Mouse (Mus musculus): ENCODE measurements around the gene Il15ra.

Gene Il15ra

DNA sequence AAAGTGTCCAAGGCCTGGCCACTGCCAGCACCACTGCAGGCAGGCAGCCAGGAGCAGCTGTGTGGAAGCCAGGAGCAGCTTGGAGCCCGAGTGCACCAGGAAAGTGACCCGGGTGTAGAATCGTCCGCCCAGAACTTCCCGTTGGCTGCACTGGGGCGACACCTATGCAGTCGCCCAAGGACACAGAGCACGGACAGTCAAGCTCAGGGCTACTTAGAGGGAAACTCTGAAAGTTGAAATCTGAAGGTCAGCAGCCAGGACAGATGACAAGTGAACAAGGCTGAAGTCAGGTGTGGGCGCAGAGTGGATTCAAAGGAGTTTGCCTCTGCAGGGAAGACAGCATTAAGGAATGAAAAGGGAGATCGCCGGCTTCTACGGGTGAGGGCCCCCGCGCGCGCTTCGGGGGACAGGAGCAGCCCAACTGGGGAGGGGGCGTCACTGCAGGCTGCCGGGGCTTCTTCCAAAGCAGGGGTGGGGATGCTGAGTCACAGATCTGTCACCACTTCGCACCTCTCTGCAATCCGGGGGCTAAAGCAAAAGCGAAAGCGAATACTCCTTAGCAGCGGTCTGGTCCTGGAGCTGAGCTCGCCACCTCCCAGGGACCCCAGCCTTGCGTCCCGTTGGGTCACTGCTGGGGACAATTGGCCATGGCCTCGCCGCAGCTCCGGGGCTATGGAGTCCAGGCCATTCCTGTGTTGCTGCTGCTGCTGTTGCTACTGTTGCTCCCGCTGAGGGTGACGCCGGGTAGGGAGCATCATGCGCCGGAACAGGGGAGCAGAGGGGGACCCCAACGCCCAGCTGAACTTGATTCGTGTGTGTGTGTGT, at the start of gene Il15ra:
Gene Il15ra, plus strand, starts transcription at position 90 of the 825 bp plus-strand sequence.
- in situ Hi-C loops (cut with MboI, MseI), result loop anchor here (10.0 kb wide), 1 partner anchor 1569 kb away; the partner anchor contains the start of gene Rsu1

DNA sequence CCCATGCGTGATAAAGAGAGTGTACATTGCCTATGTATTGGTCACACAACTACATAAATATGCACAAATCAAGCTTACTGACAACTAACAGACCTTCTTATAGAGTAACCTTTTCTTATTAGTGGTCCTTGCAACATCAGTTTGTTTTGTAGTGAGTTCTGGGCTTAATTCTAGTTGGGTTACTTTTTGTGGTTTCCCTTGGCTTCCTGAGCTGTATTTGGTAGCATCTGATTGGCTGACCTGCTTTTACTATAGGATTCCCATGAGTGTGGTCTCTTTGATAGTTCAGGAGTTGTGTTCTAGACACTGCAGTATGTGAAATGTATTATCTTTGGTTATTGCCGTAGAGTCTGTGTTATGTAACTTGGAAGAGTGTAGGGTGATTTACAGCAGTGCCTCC, 47.5 kb upstream of the Il15ra start:
- in situ Hi-C loops (cut with MboI, MseI), result no loop called here

DNA sequence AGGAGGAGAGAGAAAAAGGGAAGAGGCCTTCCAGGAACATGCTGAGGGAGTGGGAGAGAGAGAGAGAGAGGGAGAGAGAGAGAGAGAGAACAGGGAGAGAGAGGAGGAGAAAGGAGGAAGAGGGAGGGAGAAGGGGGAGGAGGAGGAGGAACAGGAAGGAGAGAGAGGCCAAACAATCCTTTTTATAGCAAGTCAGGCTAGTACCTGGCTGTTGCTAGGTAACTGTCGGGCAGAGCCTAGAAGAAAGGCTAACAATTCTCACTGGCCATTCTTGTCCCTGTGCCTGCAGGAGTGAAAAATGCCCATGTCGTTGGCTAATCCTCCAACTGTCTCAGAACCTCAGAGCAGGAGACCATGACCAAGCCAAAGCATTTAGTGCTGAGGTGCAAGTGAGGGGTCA, 45.8 kb upstream of the Il15ra start:
- in situ Hi-C loops (cut with MboI, MseI), result no loop called here

DNA sequence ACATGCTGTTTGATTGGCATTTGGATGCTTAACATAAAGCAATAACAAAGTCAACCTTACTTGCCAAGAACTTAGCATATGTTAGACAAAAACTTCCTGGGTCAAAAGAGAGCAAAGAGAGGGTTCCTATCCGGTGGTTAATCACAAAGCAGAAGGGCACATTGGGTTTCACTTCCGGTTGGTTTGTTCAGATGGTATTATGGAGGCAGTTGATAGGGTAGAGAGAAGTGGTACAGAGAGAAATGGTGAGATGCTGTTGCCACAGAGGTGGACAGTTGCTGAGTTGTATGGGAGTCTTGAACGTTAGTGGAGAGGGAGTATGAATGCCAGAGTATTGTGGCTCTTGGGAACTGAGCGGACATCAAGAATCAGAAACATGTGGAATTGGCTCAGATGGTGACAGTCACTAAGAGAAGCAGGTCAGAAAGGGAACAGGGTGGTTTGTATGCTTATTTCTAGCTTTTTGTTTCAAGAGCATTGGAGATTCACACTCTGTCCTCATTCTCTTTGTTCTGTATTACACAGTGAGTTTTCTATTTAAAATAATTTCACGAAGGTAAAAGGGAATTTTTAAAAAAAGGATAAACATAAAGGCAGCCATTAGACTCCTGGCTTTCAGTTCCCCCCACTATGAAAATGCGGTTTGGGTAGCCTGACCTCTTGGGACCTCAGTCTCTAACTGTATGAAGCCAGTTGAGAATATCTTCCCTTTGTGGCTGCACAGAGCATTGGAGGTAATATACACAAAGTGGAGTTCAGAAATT, 42.8 kb upstream of the Il15ra start:
- in situ Hi-C loops (cut with MboI, MseI), result no loop called here

DNA sequence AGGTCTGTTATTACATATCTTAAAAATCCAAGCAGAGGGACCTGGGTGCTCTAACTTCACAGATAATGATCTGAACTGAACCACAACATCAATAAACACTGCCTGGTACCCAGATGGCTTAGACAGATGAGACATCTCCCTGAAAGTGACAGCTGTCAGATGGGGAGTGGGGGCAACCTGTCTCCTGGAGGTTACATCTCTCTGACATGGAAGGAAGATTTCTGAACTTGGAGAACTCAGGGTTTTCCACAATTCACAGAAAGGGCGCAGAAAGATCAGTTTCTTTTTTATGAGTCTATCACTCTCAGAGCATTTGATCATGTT, 42.2 kb upstream of the Il15ra start:
- in situ Hi-C loops (cut with MboI, MseI), result no loop called here

DNA sequence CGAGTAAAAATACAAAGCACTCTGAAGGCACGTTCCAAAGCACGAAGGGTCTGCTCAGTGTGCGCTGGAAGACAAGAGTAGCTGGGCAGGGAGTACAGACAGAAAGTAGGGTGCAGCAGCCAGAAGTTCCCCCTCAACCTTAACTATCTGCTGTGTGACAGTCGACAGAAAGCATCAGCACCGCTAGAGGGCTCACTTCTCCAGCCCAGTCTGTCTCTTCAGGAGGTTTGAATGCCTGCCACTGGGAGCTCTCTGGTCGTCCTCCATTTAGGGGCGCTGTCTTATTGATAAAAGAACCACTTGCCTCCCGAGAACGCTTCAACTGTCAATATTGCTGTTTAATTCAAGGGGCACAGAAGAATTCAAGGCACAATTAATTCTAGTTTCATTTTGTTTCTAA, 41.1 kb upstream of the Il15ra start:
- in situ Hi-C loops (cut with MboI, MseI), result no loop called here

DNA sequence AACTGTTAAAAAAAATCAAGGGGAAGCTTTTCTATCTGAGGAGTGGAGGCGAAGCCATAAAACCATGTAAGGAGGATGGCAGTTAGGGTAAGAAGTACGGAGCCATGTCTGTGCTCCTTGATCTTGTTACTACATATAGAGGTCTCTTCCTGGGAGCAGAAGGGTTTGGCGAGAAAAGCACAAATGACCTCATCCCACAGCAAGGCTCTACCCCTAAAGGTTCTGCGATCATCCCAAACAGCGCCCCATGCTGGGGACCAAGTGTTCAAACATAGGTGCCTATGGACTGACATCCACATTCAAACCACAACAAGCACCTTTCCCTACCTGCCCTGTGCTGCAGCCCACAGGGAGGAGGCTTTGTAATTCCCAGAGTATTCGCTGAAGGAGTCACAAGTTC, 40.7 kb upstream of the Il15ra start:
- in situ Hi-C loops (cut with MboI, MseI), result no loop called here

DNA sequence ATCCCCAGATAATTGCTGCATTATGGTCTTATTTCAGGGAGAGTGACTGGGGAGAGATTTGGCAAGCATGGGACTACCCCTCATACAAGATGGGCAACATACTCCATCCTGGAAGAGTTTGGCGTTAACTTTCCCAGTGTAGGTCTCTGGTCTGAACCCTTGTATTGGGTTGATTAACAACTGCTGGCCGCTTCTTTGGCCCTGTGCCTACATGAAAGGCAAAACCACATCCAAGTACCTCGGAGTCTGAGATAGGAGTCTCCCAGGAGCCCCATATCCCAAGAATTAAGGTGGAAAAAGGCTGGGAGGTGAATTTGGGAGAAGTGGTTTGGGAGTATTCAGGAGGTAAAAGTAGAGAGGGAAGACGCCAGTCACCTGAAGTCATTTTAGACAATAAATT, 40.3 kb upstream of the Il15ra start:
- in situ Hi-C loops (cut with MboI, MseI), result no loop called here

DNA sequence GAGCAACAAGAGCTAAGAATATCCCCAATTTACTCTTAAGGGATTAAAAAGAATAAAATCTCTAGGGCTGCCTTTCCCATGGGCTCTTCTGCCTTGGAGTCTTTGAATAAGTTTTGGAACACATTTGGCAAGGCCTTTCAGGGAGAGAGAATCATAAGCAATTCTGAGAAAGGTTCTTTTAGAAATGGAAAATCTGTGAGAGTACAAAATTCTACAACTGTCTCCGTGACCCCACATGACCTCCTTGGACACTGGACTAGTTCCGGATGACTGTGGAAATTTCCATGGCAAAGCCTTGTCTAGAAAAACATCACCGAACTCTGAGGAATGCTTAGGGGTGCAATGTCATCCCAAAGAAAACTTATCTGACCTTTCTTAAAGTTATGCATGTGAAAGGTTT, 39.8 kb upstream of the Il15ra start:
- in situ Hi-C loops (cut with MboI, MseI), result no loop called here

DNA sequence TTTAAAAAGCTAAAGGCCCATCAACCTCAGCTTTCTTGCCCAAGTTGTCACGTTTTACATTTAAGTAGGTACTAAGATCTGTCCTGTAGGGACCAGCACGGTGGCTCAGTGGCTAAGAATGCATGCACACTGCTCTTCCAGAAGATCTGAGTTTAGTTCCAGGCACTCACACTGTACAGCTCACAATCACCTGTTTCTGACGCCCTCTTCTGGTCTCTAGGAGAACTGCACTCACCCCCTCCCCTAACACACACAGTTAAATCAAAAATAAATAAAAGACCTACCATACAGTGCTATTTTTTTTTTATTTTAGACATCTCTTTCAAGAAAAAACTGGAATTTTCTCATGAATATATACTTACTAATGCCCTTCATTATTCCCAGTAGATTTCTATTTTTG, 32.9 kb upstream of the Il15ra start:
- in situ Hi-C loops (cut with MboI, MseI), result no loop called here

DNA sequence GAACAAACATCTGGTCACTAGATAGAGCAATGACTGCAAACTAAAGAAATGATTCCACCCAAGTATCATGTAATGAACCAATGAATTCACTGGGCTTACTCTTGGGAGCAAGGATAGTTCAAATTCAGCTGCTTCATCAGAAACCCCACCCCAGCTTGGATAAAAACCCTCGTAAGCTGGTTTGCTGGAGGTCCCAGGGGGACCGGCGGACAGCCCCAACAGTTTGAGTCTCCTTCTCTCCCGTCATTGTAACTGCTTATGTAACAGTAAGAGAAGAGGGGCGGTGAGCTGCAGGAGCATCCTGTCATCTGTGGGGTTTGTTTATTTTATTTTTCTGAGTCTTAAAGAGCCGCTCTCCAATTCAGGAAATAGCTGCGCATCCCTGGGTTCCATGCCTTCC, 25.5 kb upstream of the Il15ra start:
- in situ Hi-C loops (cut with MboI, MseI), result loop anchor here (5.0 kb wide), 1 partner anchor 77 kb away; the partner anchor contains the start of gene Rbm17

DNA sequence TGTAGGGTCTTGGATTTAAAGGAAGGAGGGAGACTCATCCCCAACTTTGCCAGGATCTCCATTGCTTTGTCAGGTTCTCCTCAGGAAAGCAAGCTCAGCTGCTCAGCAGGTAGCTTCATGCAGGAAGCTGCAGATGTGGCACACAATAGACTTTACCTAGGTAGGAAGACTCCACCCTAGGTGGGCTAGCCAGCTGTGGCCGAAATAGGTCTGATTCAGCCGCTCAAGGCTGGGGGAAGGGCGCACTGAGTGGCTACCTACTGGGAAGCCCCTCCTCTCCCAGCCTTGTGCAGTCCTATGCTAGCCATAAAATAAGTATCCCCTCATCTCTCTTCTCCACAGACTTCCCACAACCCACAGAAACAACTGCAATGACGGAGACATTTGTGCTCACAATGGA, 22.4 kb upstream of the Il15ra start:
- in situ Hi-C loops (cut with MboI, MseI), result loop anchor here (5.0 kb wide), 1 partner anchor 80 kb away; the partner anchor contains the start of gene Rbm17

DNA sequence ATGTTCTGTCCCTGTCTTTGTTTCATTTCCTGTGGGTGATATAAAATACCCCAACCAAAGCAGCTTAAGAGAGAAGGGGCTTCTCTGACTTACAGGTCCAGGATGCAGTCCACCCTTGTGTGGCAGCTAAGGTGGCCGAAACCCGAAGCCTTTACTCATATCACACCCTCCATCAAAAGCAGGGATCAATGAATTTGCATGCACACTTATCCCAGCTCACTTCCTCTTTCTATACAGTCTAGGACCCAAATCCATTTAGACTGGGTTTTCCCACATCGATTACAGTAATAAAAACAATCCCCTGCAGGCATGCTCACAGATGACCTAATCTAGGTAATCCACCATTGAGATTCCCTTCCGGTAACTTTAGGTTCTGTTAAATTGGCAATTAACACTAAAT, 18.6 kb upstream of the Il15ra start:
- in situ Hi-C loops (cut with MboI, MseI), result no loop called here

DNA sequence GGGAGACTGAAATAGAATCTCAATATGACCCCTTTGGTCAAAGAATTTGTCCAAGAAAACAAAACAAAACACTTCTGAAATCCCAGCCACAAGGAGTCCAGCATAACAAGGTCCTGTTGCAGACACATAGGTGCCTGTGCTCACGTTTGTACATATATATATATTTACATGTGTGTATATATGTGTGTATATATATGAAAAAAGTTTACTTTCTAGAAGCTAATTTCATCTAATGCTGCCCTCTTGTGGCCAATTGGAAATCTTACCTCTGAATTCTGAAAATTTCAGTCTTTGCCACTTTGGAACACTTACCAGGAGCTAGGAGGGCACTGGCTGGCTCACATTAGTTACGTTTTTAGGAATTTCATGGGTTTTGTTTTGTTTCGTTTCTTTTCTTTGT, 17.7 kb upstream of the Il15ra start:
- in situ Hi-C loops (cut with MboI, MseI), result no loop called here

DNA sequence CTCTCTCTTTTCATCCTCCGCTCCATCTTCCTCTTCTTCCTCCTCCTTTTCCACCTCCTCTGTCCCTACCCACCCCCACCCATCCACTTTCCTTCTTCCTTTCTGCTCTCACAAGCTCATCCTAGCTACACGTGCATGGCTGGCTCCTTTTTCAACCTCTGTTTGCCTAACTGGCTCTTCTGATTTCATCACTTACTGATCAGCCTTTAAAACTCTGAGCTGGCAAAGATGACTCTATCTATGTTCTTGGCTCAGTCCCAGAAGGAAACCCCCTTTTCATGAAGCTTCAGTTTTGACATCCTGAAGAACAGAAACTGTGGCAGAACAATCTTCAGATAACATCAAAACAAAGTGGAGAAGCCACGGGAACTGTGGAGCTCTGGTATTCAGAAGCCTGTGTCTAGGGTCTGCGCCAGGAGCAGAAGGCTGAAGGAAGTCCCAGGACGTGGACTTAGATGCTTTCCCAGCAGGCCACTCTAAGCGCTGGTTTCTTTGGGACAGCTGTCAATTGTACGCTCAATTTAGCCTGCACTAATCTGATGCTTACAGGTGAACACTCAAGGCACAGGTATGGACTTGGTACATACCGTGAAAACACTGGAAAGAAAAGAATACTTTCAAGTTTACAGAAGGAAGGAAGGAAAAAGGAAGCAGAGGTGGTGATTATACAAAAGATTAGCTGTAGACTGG, 14.7 kb upstream of the Il15ra start:
- in situ Hi-C loops (cut with MboI, MseI), result no loop called here

DNA sequence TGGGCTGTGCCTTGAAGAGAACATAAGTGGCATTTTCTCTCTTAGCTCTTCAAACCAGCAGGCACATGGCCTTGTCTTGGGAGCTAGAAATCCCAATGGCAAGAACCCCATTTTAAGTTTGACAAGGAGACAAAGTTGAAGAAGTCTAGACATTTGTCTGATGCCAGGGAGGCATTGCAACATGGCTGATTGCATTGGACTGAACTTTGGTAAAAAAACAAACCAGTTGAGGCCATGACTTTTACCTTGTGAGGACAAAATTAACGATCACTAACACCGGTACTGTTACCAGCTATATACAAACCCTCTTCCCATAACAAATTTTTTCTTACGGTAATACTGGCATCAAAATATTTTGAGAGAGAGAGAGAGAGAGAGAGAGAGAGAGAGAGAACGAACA, 11.7 kb upstream of the Il15ra start:
- in situ Hi-C loops (cut with MboI, MseI), result no loop called here

DNA sequence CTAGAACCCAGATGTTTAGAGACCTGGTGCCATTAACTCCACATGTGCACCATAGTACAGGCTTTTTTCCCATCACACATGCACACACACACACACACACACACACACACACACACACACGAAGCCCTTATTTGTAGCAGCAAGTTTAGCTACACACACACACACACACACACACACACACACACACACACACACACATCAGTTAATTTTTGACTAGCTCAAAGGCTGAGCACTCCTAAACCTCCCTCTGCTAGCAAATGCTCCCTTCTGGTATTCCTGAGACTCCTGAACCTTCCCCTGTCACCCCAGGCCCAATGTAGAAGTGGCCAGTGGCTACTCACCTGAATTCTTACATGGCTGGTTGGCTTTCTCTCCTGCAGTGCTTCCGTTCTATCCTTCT, 11.0 kb upstream of the Il15ra start:
- in situ Hi-C loops (cut with MboI, MseI), result no loop called here

DNA sequence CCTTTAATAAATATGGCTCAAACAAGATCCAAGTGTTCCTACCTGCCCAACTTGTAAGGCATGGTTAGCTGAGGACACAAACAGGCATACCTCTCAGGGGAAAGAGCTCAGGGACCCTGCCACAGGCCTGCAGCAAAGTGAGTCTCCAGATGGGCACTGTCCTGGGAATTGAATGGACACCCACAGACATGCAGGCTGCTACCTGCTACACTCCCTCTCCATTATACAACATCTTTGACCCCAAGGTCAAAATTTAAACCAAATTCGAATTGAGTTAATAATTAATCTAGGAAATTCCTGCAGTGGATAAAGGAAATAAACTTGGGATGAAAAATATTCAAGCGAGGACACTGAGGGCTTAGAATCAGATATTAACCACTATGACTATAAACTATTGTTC, 9.2 kb upstream of the Il15ra start:
- in situ Hi-C loops (cut with MboI, MseI), result no loop called here

DNA sequence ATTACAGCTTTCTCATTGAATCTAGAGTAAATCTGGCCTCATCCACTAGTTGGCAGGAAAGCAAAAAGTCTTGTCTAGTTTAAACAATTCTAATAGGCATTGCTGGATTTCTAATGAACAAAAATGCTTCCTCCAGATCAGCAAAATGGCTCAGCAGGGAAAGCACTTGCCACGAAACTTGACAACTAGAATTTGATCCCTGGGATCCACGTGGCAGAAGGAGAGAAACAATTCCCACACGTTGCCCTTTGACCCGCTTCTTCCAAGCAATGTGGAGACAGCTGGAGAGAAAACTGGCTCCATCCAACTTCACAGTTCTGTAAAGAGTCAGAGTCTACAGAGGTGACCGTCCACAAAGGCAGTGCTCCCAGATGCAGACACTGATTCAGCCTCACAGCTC, 6.1 kb upstream of the Il15ra start:
- in situ Hi-C loops (cut with MboI, MseI), result no loop called here

DNA sequence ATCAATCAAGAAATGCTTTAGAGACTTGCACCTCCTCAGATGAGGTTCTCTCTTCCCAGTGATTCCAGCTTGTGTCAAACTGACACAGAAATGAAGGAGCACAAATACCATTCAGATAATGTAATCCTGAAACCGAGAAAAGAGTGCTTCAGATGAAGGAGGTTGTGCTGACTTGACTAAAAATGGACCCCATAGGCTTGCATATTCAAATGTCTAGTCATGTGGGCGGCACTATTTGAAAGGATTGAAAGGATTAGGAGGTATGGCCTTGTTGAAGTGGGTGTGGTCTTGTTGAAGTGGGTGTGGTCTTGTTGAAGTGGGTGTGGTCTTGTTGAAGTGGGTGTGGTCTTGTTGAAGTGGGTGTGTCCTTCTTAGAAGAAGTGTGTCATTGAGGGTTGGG, 5.2 kb upstream of the Il15ra start:
- in situ Hi-C loops (cut with MboI, MseI), result loop anchor here (10.0 kb wide), 1 partner anchor 1575 kb away; the partner anchor contains the start of gene Rsu1

DNA sequence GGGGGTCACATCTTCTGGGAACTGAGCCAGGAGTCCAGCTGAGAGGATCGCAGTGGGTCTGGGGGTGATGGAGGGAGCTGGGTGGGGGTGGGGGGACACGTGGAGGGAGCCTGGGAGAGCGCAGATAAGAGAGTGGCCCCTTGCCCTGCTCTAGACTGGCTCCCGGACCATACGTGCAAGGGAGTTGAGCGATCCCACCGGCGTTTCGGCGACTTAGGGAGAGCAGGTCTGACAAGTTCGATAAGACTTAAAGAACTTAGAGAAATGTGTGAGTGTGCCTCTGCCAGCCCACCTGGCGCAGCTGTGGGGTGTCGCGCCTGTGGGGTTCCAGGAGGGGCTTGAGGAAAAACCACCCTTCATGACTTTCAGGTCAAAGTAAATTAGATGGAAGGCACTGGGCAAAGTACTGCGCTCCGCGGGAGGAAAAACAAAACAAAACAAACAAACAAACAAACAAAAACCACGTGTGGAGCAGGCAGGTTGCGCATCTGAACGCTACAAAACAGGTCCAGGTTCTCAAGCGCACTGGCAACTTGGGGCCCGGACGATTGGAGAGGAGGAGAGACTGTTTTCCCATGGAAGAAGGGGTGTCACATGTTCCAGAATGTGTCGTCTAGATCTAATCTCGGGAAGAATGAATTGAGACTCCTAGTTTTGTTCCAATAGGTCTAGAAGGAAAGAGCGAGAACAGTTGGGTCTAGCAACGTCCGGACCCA, 1.1 kb downstream of the Il15ra start:
- in situ Hi-C loops (cut with MboI, MseI), result loop anchor here (10.0 kb wide), 1 partner anchor 1569 kb away; the partner anchor contains the start of gene Rsu1

DNA sequence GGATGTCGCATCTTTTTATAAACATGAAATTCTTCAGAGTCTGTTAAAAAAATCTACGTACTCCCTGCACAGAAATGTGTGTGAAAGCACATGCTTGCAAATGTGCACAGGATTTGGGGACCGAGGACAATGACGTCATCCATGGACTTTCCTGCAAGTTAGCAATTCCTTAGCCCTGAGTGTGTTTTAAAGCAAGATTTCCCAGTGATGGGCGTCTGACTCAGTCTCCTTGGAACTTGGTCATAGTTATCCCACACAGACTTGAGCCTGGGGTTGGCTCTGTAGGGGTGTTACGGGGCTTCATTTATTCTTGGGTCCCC, 1.6 kb downstream of the Il15ra start:
- in situ Hi-C loops (cut with MboI, MseI), result loop anchor here (10.0 kb wide), 1 partner anchor 1568 kb away; the partner anchor contains the start of gene Rsu1
